Mouse (Mus musculus): ENCODE results near the gene Pnmal1.

DNA sequence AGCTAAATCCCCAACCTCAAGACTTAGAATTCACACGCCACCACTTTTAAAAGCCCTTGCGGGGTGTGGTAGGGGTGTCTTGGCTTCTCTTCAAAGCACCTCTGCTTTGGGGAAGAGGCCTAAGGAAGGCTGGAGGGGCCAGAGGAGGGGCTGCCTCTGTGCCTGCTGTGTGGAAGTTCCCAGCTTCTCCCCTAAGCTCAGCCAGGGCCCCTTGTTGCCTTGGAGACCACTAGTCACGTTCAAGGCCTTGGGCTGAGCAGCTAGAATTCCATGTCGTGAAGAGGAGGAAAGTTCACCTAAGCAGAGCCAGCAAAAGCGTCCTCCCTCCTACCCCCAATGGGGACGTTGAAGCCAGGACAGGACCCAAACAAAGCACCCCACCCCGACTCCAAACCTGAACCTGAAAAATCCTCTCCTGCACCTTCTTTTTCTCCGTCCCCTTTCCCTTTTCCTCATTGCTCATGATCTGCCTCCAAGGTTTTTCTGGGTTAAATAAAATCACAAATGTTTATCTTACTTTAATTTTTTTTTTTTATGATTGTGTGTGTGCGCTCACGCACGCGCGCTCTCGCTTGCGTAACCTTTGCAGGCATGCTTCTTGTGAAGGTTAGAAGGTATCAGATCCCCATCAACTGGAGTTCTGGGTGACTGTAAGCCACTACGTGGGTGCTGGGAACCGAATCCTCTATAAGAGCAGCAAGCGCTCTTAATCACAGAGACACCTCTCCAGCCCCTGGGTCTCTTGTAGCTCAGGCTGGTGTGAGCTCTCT lies 32.4 kb downstream of the Pnmal1 start:
- TF ChIP-seq GATA1 (IDR thresholded peaks at IDR 0.05; ENCODE audit: borderline replicate concordance, low read length) (no peak), FLI1 (IDR thresholded peaks at IDR 0.05; ENCODE audit: low read length) (no peak)
